Mouse (Mus musculus): ENCODE data around the gene Tubd1. TPM values are rescaled to one million over a fixed set of nuclear protein-coding genes. Genes with fewer than 3 reads are reported as not detected.

Gene Tubd1
- total RNA-seq, 2 experiments from 2014 or later, result 20.1 to 31.6 TPM

GRCm38 (mm10) chr11:86594188-86594876, 49.5 kb downstream of the Tubd1 start:
- no peak for ATAC-seq (replicated peaks; ENCODE audit: low FRiP score, poor library complexity, severe bottlenecking)

GRCm38 (mm10) chr11:86595366-86595765, 50.6 kb downstream of the Tubd1 start:
- no peak for ATAC-seq (replicated peaks; ENCODE audit: low FRiP score, poor library complexity, severe bottlenecking)

- ATAC-seq (replicated peaks; ENCODE audit: low FRiP score, poor library complexity, severe bottlenecking), result no peak
These were observed 51.6 kb downstream of the Tubd1 start for GRCm38 (mm10) chr11:86596187-86596960.

GRCm38 (mm10) chr11:86596976-86597375, 52.2 kb downstream of the Tubd1 start:
- no peak for ATAC-seq (replicated peaks; ENCODE audit: low FRiP score, poor library complexity, severe bottlenecking)

- no peak for ATAC-seq (replicated peaks; ENCODE audit: low FRiP score, poor library complexity, severe bottlenecking)
These were observed 53.4 kb downstream of the Tubd1 start for GRCm38 (mm10) chr11:86598154-86598553.

- no peak for ATAC-seq (replicated peaks; ENCODE audit: low FRiP score, poor library complexity, severe bottlenecking)
These were observed 53.8 kb downstream of the Tubd1 start for GRCm38 (mm10) chr11:86598572-86598971.

GRCm38 (mm10) chr11:86599378-86600208, 54.8 kb downstream of the Tubd1 start:
- no peak for ATAC-seq (replicated peaks; ENCODE audit: low FRiP score, poor library complexity, severe bottlenecking)

GRCm38 (mm10) chr11:86600209-86600557, 55.4 kb downstream of the Tubd1 start:
- ATAC-seq (replicated peaks; ENCODE audit: low FRiP score, poor library complexity, severe bottlenecking), result no peak

GRCm38 (mm10) chr11:86602116-86602515, 57.3 kb downstream of the Tubd1 start:
- no peak for ATAC-seq (replicated peaks; ENCODE audit: low FRiP score, poor library complexity, severe bottlenecking)

- no peak for ATAC-seq (replicated peaks; ENCODE audit: low FRiP score, poor library complexity, severe bottlenecking)
These were observed 58.9 kb downstream of the Tubd1 start for GRCm38 (mm10) chr11:86603719-86604118.

- no peak for ATAC-seq (replicated peaks; ENCODE audit: low FRiP score, poor library complexity, severe bottlenecking)
These were observed 59.5 kb downstream of the Tubd1 start for GRCm38 (mm10) chr11:86604289-86604688.

GRCm38 (mm10) chr11:86604732-86605520, 60.1 kb downstream of the Tubd1 start:
- no peak for ATAC-seq (replicated peaks; ENCODE audit: low FRiP score, poor library complexity, severe bottlenecking)

- no peak for ATAC-seq (replicated peaks; ENCODE audit: low FRiP score, poor library complexity, severe bottlenecking)
These were observed 62.0 kb downstream of the Tubd1 start for GRCm38 (mm10) chr11:86606621-86607339.

- ATAC-seq (replicated peaks; ENCODE audit: low FRiP score, poor library complexity, severe bottlenecking), result no peak
These were observed 63.1 kb downstream of the Tubd1 start for GRCm38 (mm10) chr11:86607808-86608350.

GRCm38 (mm10) chr11:86610239-86610638, 65.4 kb downstream of the Tubd1 start:
- peak; percentile 82 for ATAC-seq (replicated peaks; ENCODE audit: low FRiP score, poor library complexity, severe bottlenecking)

GRCm38 (mm10) chr11:86611991-86612390, 67.2 kb downstream of the Tubd1 start:
- ATAC-seq (replicated peaks; ENCODE audit: low FRiP score, poor library complexity, severe bottlenecking), result no peak

- peak; percentile 91 for ATAC-seq (replicated peaks; ENCODE audit: low FRiP score, poor library complexity, severe bottlenecking)
These were observed 69.3 kb downstream of the Tubd1 start for GRCm38 (mm10) chr11:86614056-86614530.

GRCm38 (mm10) chr11:86614607-86615006, 69.8 kb downstream of the Tubd1 start:
- ATAC-seq (replicated peaks; ENCODE audit: low FRiP score, poor library complexity, severe bottlenecking), result no peak

Measured in erythroid progenitor cell, adult 5-6 weeks (primary cell).